Mouse (Mus musculus) layer of hippocampus, postnatal 10 days (tissue): ENCODE measurements around the gene Fkbp14. TPM values are rescaled to one million over a fixed set of nuclear protein-coding genes. Genes with fewer than 3 reads are reported as not detected.

Experiments used
- DNase-seq, 2 experiments: peaks; one replicate each; pipeline ENCODE4 v3.0.0; 2021; ENCODE audit warnings: low spot score in 2 of 2
- long read RNA-seq: library from polyadenylated mRNA; stranded (forward); transcript quantifications from one replicate; pipeline ENCODE4 v2.0.0, GENCODE M21; 2023
- total RNA-seq, 2 experiments: library from RNA; stranded (reverse); gene quantifications; 2 replicates each; pipeline ENCODE4 v1.2.3; 2021

Gene Fkbp14
- 10 to 100 TPM; 10.9 to 13.1 TPM for total RNA-seq
- long read RNA-seq, transcript Fkbp14-201 (4 exons, 2,694 nt) = major isoform, 7 of 8 reads
- long read RNA-seq, partial matches to known transcripts = 0 of 8 reads
- long read RNA-seq, other reads (novel, unspliced or antisense) = 1 of 8 reads

DNA sequence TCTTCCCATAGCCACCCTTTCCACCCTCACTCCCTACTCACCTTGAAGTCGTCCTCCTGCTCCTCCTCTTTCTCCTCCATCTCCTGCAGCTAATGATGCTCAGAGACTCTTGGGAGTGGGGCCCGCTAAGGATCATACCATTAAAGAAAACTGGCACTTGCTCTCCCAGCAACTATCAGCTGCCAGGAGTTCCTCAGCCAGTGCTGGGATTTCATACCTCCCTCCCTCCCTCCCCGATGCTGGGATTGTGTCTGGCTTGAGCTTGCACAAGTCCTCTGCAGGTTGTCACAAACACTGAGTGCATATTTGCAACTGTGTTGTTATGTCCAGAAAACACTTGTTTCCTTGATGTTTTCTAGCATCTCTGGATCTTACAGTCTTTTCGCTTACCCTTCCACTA is at the start of gene Fkbp14:
Gene Fkbp14, minus strand, starts transcription at position 101 of the 400 bp plus-strand sequence.
- no peak for DNase-seq

DNA sequence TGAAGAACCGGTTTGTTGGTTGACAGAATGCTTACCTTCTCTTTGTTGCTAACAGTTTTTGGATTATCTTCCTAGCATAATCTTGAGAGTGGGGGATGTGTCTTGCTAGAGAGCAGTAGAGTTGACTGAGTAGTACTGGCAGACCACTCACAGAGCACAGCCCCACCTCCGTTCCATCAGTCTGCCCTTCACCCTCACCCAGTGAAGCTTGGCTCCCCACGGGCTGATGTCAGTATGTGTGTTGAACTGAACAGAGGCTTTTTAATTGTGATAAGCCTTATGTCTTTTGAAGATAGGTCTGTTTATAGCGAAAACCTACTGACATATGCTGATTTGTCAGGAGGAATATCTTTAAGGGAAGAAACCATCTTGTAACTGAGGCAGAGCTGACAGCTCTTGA is 46.1 kb upstream of the Fkbp14 start:
- DNase-seq = no peak

DNA sequence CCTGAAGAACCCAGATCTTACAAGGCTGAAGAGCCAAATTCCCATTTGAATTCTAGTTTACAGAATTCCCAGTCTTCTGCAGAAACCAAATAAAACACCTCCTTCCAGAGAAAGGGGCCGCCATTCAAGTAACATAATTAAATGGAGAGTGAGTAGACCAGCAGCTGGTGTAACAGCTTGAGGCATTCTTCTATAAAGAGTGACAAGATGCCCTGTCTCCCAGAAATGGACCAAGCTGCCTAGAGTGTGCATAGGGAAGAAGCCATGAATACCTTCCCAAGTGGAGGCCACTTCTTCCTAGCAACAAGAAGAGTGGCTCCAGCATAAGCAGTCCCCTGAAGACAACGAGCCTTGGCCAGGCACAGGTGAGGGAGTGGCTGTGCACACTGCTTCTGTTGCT is 44.8 kb upstream of the Fkbp14 start:
- DNase-seq = no peak

DNA sequence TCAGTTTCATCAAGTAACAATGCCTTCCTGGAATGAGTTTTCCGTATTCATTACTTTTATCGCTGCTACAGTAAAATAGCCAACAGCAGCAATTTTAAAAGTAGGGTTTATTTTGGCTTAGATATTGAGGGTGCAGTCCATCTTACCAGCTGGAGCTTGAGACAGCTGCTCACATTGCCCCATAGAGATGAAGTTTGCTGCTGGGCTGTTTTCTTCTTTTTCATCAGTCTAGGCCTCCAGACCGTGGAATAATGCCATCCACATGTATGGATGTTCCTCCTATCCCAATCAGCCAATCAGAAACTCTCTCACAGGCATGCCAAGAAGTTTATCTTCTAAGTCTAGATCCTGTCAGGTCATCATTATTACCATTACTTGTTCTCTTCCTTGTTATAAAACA is 42.8 kb upstream of the Fkbp14 start:
- DNase-seq = no peak

DNA sequence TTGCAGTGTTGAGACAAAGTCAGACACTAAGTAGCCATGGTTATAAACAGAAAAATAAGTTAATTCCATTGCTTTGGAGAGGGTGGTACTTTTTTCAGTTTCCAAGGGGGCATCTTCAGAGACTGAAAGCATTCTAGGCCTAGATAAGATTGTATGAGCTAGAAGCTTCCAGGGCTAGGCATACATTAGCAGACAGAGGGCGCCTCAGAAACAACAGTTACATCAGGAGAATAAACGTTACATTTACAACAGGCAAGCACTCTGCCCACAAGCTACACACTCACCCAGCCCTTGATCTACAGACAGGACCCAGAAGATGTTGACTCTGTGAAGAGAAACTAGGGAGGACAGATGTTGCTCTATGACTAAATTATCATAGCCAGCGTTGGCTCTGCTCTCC is 34.4 kb upstream of the Fkbp14 start:
- peak; percentile 30 to 40 for DNase-seq

DNA sequence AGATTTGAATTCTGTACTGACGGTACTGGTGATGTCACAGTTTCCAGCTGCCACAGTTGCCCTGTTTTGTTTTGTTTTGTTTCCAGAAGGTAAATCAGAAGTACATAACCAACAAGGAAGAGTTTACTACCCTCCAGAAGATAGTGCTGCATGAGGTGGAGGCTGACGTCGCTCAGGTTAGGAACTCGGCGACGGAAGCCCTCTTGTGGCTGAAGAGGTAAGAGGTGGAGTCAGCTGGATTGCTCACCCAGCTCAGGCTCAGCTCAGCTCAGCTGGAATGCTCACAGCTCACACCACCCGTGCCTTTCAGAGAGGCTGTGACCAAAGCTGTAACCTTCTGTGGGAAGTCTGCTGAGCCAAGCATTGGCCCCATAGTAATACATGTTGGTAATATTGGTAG is 32.6 kb upstream of the Fkbp14 start:
- DNase-seq = no peak

DNA sequence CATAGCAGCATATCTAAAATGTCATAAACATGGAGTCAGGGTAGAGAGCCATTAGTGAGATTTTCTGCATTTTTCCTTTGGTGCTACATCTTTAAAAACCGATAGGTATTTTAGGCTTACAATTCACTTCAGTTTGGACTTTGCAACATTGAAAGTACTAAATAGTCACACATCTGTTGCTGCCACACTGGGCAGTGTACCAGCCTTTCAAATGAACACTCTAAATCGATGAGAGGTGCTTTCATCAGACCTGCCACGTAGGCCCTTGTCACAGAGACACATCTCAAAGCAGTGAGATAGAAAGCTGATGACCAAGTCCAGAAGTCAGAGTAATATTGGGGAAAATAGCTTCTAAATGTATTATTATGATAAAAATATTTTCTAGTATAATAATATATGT is 31.3 kb upstream of the Fkbp14 start:
- DNase-seq = no peak

DNA sequence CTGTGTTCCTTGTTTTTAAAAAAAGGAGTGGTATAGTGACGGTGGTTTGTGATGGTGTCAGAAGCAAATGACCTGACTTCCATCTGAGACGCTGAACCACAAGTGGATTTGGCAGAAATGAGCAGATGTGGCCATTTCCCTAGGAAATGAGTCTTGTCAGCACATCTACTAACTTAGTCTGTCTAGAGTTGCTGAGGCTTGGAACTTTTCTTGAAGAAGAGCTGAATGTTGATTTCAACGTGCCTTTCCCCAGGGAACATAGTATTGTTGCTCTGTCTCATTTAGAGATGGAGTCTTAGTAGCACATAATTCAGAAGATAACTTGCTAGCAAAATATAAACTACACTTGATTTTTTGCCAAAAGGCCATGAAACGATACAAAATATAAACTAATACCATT is 23.2 kb upstream of the Fkbp14 start:
- no peak for DNase-seq

DNA sequence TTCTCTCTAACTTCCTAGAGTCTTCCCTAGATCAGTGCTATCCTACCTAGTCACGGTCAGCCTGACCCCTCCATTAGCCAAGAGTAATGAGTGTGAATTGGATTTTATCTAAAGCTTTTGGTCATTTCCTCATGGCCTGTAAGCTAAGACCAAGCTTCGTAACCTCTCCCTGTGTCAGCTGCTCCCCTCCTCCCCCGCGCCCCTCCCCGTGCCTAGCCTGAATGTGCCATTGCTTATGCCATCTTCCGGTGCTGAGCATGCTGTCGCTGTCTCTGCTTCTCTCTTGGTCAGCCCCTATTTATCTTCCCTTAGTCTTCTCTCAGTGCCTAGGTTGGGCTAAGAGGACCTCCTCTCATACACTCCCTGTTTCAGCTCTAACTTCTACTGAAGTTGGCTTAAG is 22.4 kb upstream of the Fkbp14 start:
- DNase-seq = no peak

DNA sequence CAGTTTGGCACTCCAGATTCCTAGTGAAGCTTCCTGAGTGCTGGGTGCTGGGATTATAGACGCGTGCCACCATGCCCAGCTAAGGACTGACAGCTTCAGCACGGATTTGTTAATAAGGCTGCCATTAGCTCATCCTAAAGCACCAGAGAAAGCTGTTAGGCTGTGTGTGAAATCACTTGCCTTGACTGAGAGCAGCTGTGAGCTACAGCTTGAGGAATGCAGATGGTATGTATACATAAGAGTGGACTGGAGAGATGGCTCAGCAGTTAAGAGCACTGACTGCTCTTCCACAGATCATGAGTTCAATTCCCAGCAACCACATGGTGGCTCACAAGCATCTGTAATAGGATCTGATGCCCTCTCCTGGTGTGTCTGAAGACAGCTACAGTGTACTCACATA is 20.3 kb upstream of the Fkbp14 start:
- DNase-seq = no peak

DNA sequence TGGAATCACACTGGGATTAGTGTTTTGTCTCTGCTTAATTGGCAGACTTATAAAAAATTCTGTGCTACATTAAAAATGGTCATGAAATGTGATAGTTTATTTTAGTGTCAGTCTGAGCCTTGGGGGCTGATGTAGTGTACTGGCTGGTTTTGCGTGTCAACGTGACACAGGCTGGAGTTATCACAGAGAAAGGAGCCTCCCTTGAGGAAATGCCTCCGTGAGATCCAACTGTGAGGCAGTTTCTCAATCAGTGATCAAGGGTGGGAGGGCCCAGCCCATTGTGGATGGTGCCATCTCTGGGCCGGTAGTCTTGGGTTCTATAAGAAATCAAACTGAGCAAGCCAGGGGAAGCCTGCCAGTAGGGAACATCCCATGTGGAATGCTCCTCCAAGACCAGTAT is 9.1 kb upstream of the Fkbp14 start:
- DNase-seq = no peak

DNA sequence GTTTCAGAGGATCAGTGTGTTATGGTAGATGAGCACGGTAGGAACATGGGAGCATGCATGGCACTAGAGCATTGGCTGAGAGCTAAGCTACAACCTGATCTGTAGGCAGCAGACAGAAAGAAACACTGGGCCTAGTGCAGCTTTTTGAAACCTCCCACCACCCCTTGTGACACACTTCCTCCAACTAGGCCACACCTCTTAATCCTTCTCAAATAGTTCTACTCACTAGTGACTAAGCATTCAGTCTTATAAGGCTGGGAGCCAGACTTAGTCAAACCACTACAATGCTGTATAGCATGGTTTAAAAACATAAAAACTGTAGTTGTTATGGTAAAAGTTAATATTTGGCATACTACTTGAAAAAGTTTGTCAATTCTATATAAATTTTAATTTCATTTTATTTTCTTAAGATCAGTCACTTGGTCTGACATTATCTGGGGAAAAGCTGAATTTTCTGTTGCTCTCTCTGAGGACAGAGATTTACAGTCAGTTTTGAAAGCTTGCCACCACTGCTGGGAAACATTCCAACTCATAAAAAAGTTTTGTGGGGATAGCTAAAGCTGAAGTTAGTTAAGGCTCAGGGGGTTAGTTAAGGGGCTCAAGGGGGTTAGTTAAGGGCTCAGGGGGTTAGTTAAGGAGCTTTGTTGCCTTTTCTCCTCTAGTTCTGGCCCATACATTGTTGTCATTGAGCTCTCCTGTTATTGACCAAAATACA is 7.0 kb upstream of the Fkbp14 start:
- no peak for DNase-seq

DNA sequence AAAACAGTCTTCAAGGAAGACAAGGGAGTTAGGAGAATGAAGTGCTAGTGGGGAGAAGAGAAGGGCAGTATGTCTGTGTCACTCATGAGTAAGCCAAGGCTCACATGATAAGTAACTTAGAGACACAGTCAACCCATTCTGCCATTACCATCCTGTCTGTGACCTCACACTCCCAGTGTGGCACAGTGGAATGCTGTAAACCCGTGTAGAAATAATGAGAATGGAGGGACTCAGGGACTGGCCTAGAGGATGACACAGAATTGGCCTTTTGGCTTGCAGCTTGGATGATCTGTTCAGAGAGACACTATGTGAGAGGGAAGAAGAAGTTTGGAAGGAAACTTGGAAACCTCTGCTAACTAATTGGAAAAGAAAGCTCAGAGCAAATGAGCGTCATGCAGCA is 5.8 kb upstream of the Fkbp14 start:
- DNase-seq = no peak

DNA sequence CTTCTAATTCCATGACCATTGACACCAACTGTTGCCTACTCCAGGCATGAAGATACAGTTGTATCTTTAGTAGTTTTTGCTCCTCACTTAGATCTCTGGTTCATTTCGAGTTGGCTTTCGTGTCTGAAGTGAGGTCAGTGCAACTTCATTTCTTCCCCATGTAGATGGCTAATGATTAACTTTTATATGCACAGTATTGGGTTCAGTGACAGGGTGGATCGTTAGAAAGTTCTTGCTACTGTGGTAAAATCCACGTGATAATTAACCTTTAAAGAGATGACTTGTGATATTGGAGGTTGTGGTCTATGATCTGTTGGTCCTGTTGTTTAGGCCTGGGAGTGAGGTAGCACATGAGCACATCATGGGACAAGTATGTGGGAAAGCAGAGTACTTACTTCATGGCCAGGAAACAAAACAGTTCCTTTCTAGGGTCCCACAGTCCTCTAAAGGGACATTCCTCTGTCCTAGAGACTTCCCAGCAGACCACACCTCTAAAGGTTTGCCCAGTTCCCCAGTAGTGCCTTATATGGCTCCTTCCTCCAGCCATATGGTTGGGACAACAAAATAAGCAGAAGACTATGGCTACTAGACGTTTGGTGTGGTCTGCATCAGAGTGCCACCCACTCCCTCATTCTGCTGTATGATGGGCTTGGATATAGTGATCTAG is 3.7 kb upstream of the Fkbp14 start:
- DNase-seq = no peak

DNA sequence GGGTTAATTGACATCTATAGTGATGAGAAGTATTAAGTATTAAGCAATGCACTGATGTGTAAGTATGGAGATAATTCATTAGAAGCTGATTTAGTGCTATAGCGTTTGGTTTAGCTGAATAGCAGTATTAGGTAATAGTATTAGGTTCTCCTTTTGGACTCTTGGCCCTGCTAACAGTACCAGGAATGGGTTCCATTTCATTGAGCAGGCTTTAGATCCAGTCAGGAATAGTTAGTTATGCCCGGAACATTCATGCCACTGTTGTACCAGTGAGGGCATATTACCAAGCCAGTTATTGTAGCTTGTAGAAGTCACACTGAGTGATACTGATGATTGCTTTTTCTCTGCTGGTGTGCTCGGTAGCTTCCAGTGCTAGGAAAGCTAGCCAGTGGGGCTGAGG is 603 bp upstream of the Fkbp14 start:
- no peak for DNase-seq

DNA sequence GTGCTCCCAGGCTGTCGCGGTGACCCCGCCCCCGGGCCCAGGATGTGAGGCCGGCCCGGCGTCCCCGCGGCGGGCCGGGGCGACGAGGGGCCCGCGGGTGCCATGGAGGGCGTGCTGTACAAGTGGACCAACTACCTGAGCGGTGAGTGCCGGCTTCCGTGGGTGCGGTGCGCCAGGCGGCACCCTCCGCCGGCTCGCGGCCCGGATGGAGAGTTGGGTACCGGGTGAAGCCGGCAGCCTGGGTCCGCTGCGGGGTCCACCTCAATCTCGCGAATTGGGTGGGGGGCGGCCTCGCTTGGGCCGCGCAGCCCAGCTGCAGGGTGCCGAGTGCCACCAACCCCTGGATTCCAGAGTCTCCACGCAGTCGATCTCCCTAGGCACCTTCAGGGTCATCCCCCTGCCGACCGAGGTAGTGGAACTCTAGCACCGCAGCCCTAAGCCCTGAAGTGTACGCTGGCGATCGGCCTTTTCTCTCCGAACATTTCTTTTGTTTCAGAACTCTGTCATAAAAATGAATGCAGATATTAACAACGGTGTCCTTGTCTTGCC is 1.7 kb downstream of the Fkbp14 start:
- DNase-seq = no peak

DNA sequence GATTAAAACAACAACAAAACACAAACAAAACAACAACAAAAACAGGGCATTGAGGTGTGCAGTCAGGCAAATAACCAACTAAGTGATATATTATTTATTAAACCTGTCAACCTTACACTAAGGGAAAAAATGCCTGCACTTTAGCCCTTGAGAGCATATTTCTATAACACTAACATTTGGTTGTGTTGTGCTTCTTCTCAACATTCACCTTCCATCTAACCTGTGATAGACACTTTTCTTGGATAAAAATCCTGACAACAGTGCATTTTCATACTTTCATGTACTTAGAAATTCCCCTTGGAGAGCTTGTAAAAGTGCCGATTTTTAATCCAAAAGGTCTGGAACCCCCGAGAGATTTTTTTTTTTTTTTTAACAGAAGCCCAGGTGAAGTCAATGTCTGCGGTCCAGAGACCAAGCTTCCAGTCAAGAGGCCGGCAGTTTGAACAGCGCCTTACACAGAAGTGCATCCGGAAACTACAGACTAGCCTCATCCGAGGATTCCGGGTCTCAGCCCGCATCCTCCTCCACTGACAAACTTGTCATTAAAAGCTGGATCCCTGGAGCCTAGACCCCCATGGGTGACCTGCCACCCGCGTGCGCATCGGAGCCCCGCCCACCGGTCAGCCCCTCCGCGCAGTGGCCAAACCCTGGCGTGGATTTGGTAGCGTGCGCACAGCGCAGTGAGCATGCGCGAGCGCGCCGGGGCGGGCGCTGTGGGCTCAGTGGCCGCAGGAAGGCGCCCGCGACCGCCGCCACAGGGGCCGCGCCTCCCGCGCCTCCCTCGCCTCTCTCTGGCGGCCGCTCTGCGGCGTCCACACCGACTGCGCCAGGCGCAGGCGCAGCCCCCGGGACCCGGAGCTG is 2.4 kb downstream of the Fkbp14 start, which contains the start of gene Plekha8:
Gene Plekha8, plus strand, starts transcription at position 643 of the 861 bp plus-strand sequence.
- peak; percentile 87 to 96 for DNase-seq

DNA sequence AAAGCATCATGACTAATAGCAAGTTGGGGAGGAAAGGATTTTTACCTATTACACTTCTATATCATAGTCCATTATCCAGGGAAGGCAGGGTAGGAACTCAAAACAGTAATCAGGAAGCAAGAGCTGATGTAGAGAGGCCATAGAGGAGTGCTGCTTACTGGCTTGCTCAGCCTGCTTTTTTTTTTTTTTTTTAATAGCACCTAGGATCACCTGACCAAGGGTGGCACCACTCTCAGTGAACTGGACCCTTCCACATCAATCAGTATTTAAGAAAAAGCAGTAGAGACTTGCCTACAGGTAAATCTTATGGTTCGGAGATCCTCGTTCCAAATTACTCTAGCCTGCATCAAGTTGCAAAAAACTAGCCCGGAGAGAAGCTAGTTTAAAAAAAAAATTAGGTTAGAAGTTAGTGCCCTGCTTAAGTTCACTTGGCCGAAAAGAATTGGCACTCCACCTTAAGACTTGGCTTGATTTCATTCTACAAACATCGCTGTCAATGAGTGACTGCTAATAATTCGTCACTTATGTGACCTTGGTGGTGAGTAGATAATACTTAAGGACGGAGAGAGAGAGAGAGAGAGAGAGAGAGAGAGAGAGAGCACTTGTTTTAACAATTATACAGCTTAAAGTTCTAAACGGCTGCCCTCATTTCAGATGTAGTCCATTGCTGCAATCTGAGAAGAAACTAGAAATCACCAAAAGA is 3.2 kb downstream of the Fkbp14 start:
- no peak for DNase-seq

DNA sequence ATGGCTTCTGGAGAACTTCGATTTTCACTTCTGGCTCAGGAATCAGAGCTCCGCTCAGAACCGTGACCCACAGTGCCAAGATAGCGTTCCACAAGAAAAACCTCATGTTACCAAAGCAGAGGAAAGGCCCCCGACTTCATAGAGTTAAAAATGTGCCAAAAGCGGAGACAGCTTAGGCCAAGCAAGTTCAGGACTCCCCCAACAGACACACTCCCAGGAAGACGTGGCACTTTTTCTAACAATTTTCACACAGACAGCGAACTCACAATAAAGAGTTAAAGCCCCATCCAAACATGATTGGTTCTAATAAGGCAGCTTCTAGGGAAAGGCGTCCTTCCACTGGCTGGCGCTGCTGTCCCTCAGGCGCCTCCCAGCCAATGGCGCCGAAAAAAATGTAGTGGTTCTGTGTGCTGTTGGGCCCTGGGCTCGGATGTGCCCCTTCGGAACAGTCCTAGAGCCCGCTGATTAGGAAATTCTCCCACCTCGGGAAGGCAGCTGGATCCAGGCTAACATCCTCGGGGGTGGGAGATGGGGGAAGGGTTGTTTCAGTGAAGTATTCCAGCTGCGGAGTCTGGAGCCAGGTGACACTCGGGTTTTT is 4.1 kb downstream of the Fkbp14 start:
- DNase-seq = peak; percentile 92 to 95

DNA sequence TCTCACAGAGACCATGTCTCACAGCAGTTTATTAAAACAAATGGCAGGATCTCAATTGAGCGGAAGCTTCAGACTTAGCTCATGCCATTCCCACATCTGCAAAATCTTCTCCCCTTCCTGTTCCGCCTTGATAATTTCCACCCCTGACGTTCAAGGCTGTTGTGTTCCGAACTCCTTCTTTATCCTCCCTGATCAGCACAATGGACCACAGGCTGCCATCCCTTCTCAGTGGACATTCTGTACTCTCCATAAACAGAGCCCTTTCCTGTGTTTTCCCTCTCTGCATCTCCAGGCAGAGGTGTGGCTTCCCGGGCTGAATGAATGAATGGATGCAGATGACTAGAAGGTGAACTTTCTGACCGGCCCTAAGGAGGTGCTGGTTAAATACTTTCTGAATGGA is 5.3 kb downstream of the Fkbp14 start:
- DNase-seq = no peak
